Comparison of ENCODE assay signal across 10 mouse cellular contexts in the genomic region with DNA sequence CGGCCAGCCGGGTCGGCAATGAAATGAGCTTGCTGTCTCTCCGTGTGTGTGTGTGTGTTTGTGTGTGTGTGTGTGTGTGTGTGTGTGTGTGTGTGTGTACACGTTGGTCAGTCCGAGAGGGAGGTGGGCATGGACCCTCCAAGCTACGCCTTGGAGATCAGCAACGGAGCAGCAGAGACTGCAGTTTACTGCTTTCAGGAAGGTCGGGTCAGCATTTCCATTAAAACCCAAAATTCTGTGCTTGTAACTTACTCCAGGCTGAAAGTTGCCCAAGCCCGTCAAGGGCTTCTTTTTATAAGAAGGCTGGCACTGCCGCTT.
DNase-seq lines count a peak whose midpoint lies in the region; ATAC-seq lines count a peak whose summit lies in the region.
"Had no signal": no experiment of that assay in that cellular context is flagged by ENCODE, and none has a peak within 500 bp of the region (broad histone marks: within the 10 kb centered on the region; RNA-seq: fewer than 3 reads in every experiment).

No protein-coding gene starts in this region.

- H3K4me1 ChIP-seq in kidney, embryonic 14.5 days (ENCODE audit: control insufficient read depth, insufficient read depth, low read length), result peaks cover 4% of the 10 kb centered on the region; the same call in 1 of the 2 replicates
- H3K4me1 ChIP-seq in embryonic facial prominence, embryonic 15.5 days, result peaks cover 10% of the 10 kb centered on the region; the same call in 1 of the 2 replicates
- H3K4me1 ChIP-seq in hindbrain, embryonic 11.5 days (replicated peaks; ENCODE audit: control insufficient read depth, insufficient read depth, low read length), result peaks cover 4% of the 10 kb centered on the region; the same call in 1 of the 2 replicates
- peaks cover 10% of the 10 kb centered on the region for H3K4me1 ChIP-seq in midbrain, embryonic 14.5 days (ENCODE audit: control insufficient read depth, insufficient read depth, low read length)

- no peaks in the 10 kb centered on the region for H3K36me3 ChIP-seq in kidney, embryonic 14.5 days (ENCODE audit: control insufficient read depth, insufficient read depth, low read length)
- no peaks in the 10 kb centered on the region for H3K36me3 ChIP-seq in embryonic facial prominence, embryonic 15.5 days
- no peaks in the 10 kb centered on the region for H3K36me3 ChIP-seq in hindbrain, embryonic 11.5 days (ENCODE audit: control insufficient read depth, insufficient read depth, low read length)
- H3K36me3 ChIP-seq in midbrain, embryonic 14.5 days (ENCODE audit: control insufficient read depth, insufficient read depth, low read length), result no peaks in the 10 kb centered on the region

- 2% methylated on average over 11 of the region's 11 CpGs for WGBS in kidney, embryonic 14.5 days
- 2% methylated on average over 11 of the region's 11 CpGs for WGBS in embryonic facial prominence, embryonic 15.5 days
- 2% methylated on average over 11 of the region's 11 CpGs for WGBS in hindbrain, embryonic 11.5 days
- under 1% methylated on average over 11 of the region's 11 CpGs for WGBS in midbrain, embryonic 14.5 days

- H3K9me3 ChIP-seq in kidney, embryonic 14.5 days (ENCODE audit: control insufficient read depth, low read length), result no peaks in the 10 kb centered on the region
- no peaks in the 10 kb centered on the region for H3K9me3 ChIP-seq in embryonic facial prominence, embryonic 15.5 days (replicated peaks)
- H3K9me3 ChIP-seq in hindbrain, embryonic 11.5 days (ENCODE audit: control insufficient read depth, low read length), result no peaks in the 10 kb centered on the region
- H3K9me3 ChIP-seq in midbrain, embryonic 14.5 days (ENCODE audit: control insufficient read depth, low read length), result no peaks in the 10 kb centered on the region

- H3K27ac ChIP-seq in kidney, embryonic 14.5 days (ENCODE audit: low read depth, low read length), result no peak overlapping the region
- H3K27ac ChIP-seq in embryonic facial prominence, embryonic 15.5 days (replicated peaks), result no peak overlapping the region
- no peak overlapping the region for H3K27ac ChIP-seq in hindbrain, embryonic 11.5 days (ENCODE audit: low read depth, low read length)
- no peak overlapping the region; the same call in 1 of the 2 replicates for H3K27ac ChIP-seq in midbrain, embryonic 14.5 days (replicated peaks; ENCODE audit: low read depth, low read length)

- ATAC-seq in kidney, embryonic 14.5 days (ENCODE audit: low FRiP score, low TSS enrichment), result no peak
- ATAC-seq in embryonic facial prominence, embryonic 15.5 days (ENCODE audit: insufficient number of reproducible peaks, low FRiP score, low TSS enrichment, low read depth), result no peak
- no peak for ATAC-seq in hindbrain, embryonic 11.5 days (ENCODE audit: low FRiP score)
- ATAC-seq in midbrain, embryonic 14.5 days (ENCODE audit: low FRiP score, low TSS enrichment), result no peak
- no peak for ATAC-seq in inflammation-experienced regulatory T-cells, adult 6 months

- H3K27me3 ChIP-seq in kidney, embryonic 14.5 days (ENCODE audit: control insufficient read depth, insufficient read depth, low read length), result peaks cover 63% of the 10 kb centered on the region
- H3K27me3 ChIP-seq in embryonic facial prominence, embryonic 15.5 days, result peaks cover 63% of the 10 kb centered on the region
- H3K27me3 ChIP-seq in hindbrain, embryonic 11.5 days (ENCODE audit: control insufficient read depth, insufficient read depth, low read length), result peaks cover 35% of the 10 kb centered on the region
- H3K27me3 ChIP-seq in midbrain, embryonic 14.5 days (ENCODE audit: control insufficient read depth, insufficient read depth, low read length), result peaks cover 24% of the 10 kb centered on the region; the same call in 1 of the 2 replicates

- no peak for DNase-seq in kidney, adult 11 months
- DNase-seq in hindbrain, embryonic 11.5 days (ENCODE audit: low spot score), result no peak
- DNase-seq in midbrain, embryonic 14.5 days, result no peak
- DNase-seq in testis, postnatal 10 days (ENCODE audit: low spot score), result no peak
- DNase-seq in frontal cortex, postnatal 36 days (ENCODE audit: low spot score in 2 of 2), result no peak
- DNase-seq: kidney, adult 8-10 months; liver had no signal

- H3K4me2 ChIP-seq in kidney, embryonic 14.5 days (replicated peaks; ENCODE audit: low read depth, low read length), result no peak overlapping the region; the same call in 1 of the 2 replicates
- peak overlapping the region; percentile 90 for H3K4me2 ChIP-seq in embryonic facial prominence, embryonic 15.5 days (replicated peaks)
- H3K4me2 ChIP-seq in hindbrain, embryonic 11.5 days (replicated peaks; ENCODE audit: low read depth, low read length), result peak overlapping the region; percentile 95
- H3K4me2 ChIP-seq in midbrain, embryonic 14.5 days (ENCODE audit: low read length), result peak overlapping the region; percentile 73

- peak overlapping the region; percentile 60 for H3K4me3 ChIP-seq in kidney, embryonic 14.5 days (ENCODE audit: low read length)
- H3K4me3 ChIP-seq in embryonic facial prominence, embryonic 15.5 days (replicated peaks), result no peak overlapping the region; the same call in 1 of the 2 replicates
- H3K4me3 ChIP-seq in hindbrain, embryonic 11.5 days (ENCODE audit: low read depth, low read length), result peak overlapping the region; percentile 63
- H3K4me3 ChIP-seq in midbrain, embryonic 14.5 days (replicated peaks; ENCODE audit: low read depth, low read length), result peak overlapping the region; percentile 64

- H3K9ac ChIP-seq in kidney, embryonic 14.5 days (ENCODE audit: low read depth, low read length), result no peak overlapping the region
- H3K9ac ChIP-seq in embryonic facial prominence, embryonic 15.5 days, result no peak overlapping the region
- H3K9ac ChIP-seq in hindbrain, embryonic 11.5 days (ENCODE audit: low read depth, low read length), result peak overlapping the region; percentile 74; the same call in 1 of the 2 replicates
- H3K9ac ChIP-seq in midbrain, embryonic 14.5 days (replicated peaks; ENCODE audit: low read length), result peak overlapping the region; percentile 86

Comparison
In these comparisons a context has a peak if more than half of its experiments do, and no peak if none do; other contexts are left out.
1. H3K9ac ChIP-seq: peak in hindbrain, embryonic 11.5 days (single experiment) and midbrain, embryonic 14.5 days (single experiment); none in kidney, embryonic 14.5 days (single experiment) and embryonic facial prominence, embryonic 15.5 days (single experiment).